Mouse (Mus musculus) forebrain, embryonic 11.5 days (tissue): ENCODE measurements around the gene Daxx. TPM values are rescaled to one million over a fixed set of nuclear protein-coding genes. Genes with fewer than 3 reads are reported as not detected.

Source experiments
- ATAC-seq: fragments of 200-750 bp; cut with Nextera tagmentation; replicated peaks from 2 replicates; pipeline ENCODE4 v1.8.0; 2017; ENCODE audit warnings: moderate TSS enrichment; ENCODE audit not compliant: low FRiP score
- DNase-seq: peaks from one replicate; pipeline ENCODE4 v3.0.0-alpha.2; 2017; ENCODE audit warnings: low spot score
- H3K27ac ChIP-seq: fragments of 300-500 bp; sonication (generic); 2 replicates; pipeline ENCODE4 v1.5.1; 2014; ENCODE audit warnings: low read depth, low read length
- H3K27me3 ChIP-seq: fragments of 300-500 bp; sonication (generic); 2 replicates; pipeline ENCODE4 v1.6.1; 2014; ENCODE audit warnings: mild to moderate bottlenecking, low read length, mixed read lengths; ENCODE audit not compliant: control insufficient read depth, insufficient read depth
- H3K36me3 ChIP-seq: fragments of 300-500 bp; sonication (generic); 2 replicates; pipeline ENCODE4 v1.6.1; 2014; ENCODE audit warnings: mild to moderate bottlenecking, low read length, moderate library complexity, mixed read lengths; ENCODE audit not compliant: control insufficient read depth, insufficient read depth
- H3K4me1 ChIP-seq: fragments of 300-500 bp; sonication (generic); replicated peaks from 2 replicates; pipeline ENCODE4 v1.6.1; 2014; ENCODE audit warnings: low read length, mixed read lengths; ENCODE audit not compliant: control insufficient read depth, insufficient read depth
- H3K4me2 ChIP-seq: fragments of 300-500 bp; sonication (generic); 2 replicates; pipeline ENCODE4 v1.6.1; 2014; ENCODE audit warnings: low read depth, mild to moderate bottlenecking, low read length, moderate library complexity, mixed read lengths; ENCODE audit not compliant: severe bottlenecking
- H3K4me3 ChIP-seq: fragments of 300-500 bp; sonication (generic); 2 replicates; pipeline ENCODE4 v1.5.1; 2014; ENCODE audit warnings: low read depth, low read length
- H3K9ac ChIP-seq: fragments of 300-500 bp; sonication (generic); 2 replicates; pipeline ENCODE4 v1.6.1; 2014; ENCODE audit warnings: low read length
- H3K9me3 ChIP-seq: fragments of 300-500 bp; sonication (generic); 2 replicates; pipeline ENCODE4 v1.6.1; 2016; ENCODE audit warnings: low read length, mixed read lengths; ENCODE audit not compliant: control insufficient read depth
- WGBS: fragments of 180-500 bp; shearing (Covaris S2); extraction: QIAGEN DNeasy Blood & Tissue Kit; methylation state at CpG from one replicate; pipeline ENCODE4 v1.1.7; 2014; 5-methylcytosine and 5-hydroxymethylcytosine counted together
- polyA plus RNA-seq: library from polyadenylated mRNA; unstranded; fragments of >200 nt; fragmentation: Nextera tagmentation; extraction: Ambion mirVana; gene quantifications from 2 replicates; pipeline ENCODE4 v1.2.1, GENCODE M21; 2014

Gene Daxx
- polyA plus RNA-seq, 1 experiment from 2014 or later, result 68.2 TPM

DNA sequence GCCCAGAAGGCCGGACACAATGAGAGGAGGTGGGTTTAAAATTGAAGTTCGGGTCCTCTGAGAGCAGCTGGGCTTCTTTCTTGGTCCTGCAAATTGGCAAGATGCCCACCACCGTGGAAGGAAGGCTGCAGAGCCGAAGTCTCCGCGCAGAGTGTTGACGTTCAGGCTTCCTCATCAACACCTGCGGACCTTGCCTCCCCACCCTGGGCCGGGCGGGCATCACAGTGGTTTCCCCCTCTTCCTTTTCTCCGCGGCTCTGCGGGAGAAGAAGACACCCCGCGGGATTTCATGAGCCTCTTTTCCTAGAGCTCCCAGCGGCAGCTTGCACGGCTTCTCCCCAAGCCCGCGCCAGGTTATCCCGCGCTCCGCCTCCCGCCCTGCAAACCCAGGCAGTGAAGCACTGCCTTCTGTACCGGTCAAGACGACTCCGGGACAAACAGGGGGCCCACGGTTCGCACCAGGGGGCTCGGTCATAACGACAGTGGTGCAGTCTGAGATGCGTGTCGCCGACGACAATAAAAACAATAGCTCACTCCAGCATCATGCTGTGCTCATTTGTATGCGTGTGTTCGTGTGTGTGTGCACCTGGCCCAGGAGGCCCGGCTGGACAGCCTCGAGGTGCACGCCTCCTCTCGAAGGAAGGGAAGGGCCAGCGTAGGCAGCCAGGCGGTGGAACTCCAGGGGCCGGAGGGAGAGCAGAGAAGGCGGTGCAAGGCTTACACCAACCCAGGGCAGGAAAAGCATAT lies 710 bp upstream of the Daxx start:
- peak overlapping the region; percentile 98 for H3K4me2 ChIP-seq
- under 1% methylated on average over 38 of the region's 44 CpGs for WGBS
- H3K27ac ChIP-seq, result peak overlapping the region; percentile 79

GRCm38 (mm10) chr17:33909869-33910250 lies 646 bp downstream of the Daxx start:
- WGBS, result 2% methylated on average over 14 of the region's 14 CpGs
- H3K9ac ChIP-seq, result peak overlapping the region; percentile 87
- peak overlapping the region; percentile 86 for H3K4me3 ChIP-seq
- H3K4me2 ChIP-seq, result peak overlapping the region; percentile 98
- H3K27me3 ChIP-seq, result no peaks in the 10 kb centered on the region
- H3K9me3 ChIP-seq, result no peaks in the 10 kb centered on the region
- H3K27ac ChIP-seq, result peak overlapping the region; percentile 64; the same call in 1 of the 2 replicates
- DNase-seq (no peak), ATAC-seq (0 out of 2 replicates have a peak, but pooled peaks have one; percentile 4)
- H3K36me3 ChIP-seq, result peaks cover 14% of the 10 kb centered on the region
- peaks cover 8% of the 10 kb centered on the region for H3K4me1 ChIP-seq

More for the DNA sequence above, 710 bp upstream of the Daxx start:
- Histone ChIP-seq H3K9me3 (no peaks in the 10 kb centered on the region), H3K4me3 (peak overlapping the region; percentile 86), H3K27me3 (no peaks in the 10 kb centered on the region), H3K4me1 (peaks cover 8% of the 10 kb centered on the region), H3K9ac (peak overlapping the region; percentile 73), H3K36me3 (peaks cover 9% of the 10 kb centered on the region)
- no peak; the same call in 1 of the 2 replicates for ATAC-seq
- DNase-seq, result peak; percentile 75

DNA sequence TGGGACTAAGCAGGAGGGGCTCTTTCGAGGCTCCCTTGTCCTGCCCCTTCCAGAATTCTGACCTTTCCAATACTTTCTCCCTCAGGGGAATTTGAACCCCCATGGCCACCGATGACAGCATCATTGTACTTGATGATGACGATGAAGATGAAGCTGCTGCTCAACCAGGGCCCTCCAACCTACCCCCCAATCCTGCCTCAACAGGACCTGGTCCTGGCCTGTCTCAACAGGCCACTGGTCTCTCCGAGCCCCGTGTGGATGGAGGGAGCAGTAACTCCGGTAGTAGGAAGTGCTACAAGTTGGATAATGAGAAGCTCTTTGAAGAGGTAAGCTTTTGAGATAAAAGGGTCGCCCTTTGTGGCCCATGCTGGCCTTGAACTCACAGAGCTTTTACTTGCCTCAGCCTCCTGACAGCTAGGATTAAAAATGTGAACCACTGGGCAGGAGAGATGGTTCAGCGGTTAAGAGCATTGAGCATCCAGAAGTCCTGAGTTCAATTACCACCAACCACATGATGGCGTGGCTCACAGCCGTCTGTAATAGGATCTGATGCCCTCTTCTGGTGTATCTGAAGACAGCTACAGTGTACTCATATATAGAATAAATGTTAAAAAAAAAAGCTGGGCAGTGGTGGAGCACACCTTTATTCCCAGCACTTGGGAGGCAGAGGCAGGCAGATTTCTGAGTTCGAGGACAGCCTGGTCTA lies 1.3 kb downstream of the Daxx start:
- H3K36me3 ChIP-seq, result peaks cover 14% of the 10 kb centered on the region
- no peak overlapping the region for H3K27ac ChIP-seq
- H3K4me2 ChIP-seq, result peak overlapping the region; percentile 98
- H3K27me3 ChIP-seq, result no peaks in the 10 kb centered on the region
- DNase-seq (no peak), ATAC-seq (no peak)
- 56% methylated on average over 11 of the region's 11 CpGs for WGBS
- peak overlapping the region; percentile 86 for H3K4me3 ChIP-seq
- no peaks in the 10 kb centered on the region for H3K9me3 ChIP-seq
- peak overlapping the region; percentile 87 for H3K9ac ChIP-seq
- peaks cover 10% of the 10 kb centered on the region for H3K4me1 ChIP-seq

- ATAC-seq (no peak), DNase-seq (no peak)
- H3K27me3 ChIP-seq, result no peaks in the 10 kb centered on the region
- H3K4me3 ChIP-seq, result no peak overlapping the region
- 93% methylated on average over 31 of the region's 31 CpGs for WGBS
- no peak overlapping the region for H3K27ac ChIP-seq
- H3K9ac ChIP-seq, result no peak overlapping the region
- peaks cover 10% of the 10 kb centered on the region for H3K4me1 ChIP-seq
- H3K4me2 ChIP-seq, result no peak overlapping the region
- peaks cover 14% of the 10 kb centered on the region for H3K36me3 ChIP-seq
- no peaks in the 10 kb centered on the region for H3K9me3 ChIP-seq
Observed at GRCm38 (mm10) chr17:33911052-33911812, 2.0 kb downstream of the Daxx start.

DNA sequence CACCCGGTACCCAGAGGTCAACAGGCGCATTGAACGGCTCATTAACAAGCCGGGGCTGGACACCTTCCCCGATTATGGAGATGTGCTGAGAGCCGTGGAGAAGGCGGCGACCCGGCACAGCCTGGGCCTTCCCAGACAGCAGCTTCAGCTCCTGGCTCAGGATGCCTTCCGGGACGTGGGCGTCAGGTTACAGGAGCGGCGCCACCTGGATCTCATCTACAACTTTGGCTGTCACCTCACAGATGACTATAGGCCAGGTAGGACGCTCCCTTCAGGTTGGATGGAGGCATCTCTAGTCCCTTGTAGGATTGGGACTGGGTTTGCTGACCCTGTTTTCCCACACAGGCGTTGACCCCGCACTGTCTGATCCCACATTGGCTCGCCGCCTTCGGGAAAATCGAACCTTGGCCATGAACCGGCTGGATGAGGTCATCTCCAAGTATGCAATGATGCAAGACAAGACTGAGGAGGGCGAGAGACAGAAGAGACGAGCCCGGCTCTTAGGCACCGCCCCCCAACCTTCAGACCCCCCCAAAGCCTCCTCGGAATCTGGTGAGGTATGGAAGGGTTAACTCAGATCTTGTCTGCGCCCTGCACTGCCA lies 2.7 kb downstream of the Daxx start:
- H3K4me1 ChIP-seq, result peaks cover 12% of the 10 kb centered on the region
- H3K36me3 ChIP-seq, result peaks cover 14% of the 10 kb centered on the region
- H3K27me3 ChIP-seq, result no peaks in the 10 kb centered on the region
- H3K4me2 ChIP-seq, result no peak overlapping the region
- WGBS, result 93% methylated on average over 28 of the region's 28 CpGs
- DNase-seq (no peak), ATAC-seq (no peak)
- no peaks in the 10 kb centered on the region for H3K9me3 ChIP-seq
- H3K9ac ChIP-seq, result no peak overlapping the region
- no peak overlapping the region for H3K4me3 ChIP-seq
- no peak overlapping the region for H3K27ac ChIP-seq

DNA sequence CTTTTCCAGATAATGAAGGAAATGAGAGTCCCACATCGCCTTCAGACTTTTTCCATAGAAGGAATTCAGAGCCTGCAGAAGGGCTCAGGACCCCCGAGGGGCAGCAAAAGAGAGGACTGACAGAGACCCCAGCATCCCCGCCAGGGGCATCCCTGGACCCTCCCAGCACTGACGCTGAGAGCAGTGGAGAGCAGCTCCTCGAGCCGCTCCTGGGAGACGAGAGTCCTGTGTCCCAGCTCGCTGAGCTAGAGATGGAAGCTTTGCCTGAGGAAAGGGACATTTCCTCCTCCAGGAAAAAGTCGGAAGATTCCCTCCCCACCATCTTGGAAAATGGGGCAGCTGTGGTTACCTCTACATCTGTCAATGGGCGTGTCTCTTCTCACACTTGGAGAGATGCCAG lies 4.0 kb downstream of the Daxx start:
- WGBS, result 90% methylated on average over 10 of the region's 10 CpGs

DNA sequence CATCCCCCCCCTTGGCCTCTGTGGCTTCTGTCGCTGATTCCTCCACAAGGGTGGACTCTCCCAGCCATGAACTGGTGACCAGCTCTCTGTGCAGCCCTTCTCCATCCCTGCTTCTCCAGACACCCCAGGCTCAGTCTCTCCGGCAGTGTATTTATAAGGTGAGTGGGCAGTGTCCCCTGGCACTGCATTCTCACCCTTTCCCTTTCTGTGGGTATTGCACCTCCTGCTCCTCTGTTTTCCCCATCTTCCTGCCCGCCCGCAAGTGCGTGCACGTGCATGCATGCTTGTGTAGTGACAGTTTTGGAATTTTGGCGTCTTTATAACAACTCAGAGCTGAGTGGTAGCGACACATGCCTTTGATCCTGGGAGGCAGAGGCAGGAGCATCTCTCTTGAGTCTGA lies 4.7 kb downstream of the Daxx start:
- Histone ChIP-seq H3K36me3 (peaks cover 14% of the 10 kb centered on the region), H3K27ac (no peak overlapping the region), H3K4me3 (no peak overlapping the region), H3K9me3 (no peaks in the 10 kb centered on the region), H3K9ac (no peak overlapping the region), H3K27me3 (no peaks in the 10 kb centered on the region), H3K4me1 (peaks cover 16% of the 10 kb centered on the region), H3K4me2 (no peak overlapping the region)
- ATAC-seq (no peak), DNase-seq (no peak)
- 95% methylated on average over 8 of the region's 8 CpGs for WGBS

More for the DNA sequence above, 4.0 kb downstream of the Daxx start:
- Histone ChIP-seq H3K27ac (no peak overlapping the region), H3K4me2 (no peak overlapping the region), H3K4me3 (no peak overlapping the region), H3K9me3 (no peaks in the 10 kb centered on the region), H3K36me3 (peaks cover 14% of the 10 kb centered on the region), H3K4me1 (peaks cover 14% of the 10 kb centered on the region), H3K27me3 (no peaks in the 10 kb centered on the region), H3K9ac (no peak overlapping the region)
- ATAC-seq (no peak), DNase-seq (no peak)

DNA sequence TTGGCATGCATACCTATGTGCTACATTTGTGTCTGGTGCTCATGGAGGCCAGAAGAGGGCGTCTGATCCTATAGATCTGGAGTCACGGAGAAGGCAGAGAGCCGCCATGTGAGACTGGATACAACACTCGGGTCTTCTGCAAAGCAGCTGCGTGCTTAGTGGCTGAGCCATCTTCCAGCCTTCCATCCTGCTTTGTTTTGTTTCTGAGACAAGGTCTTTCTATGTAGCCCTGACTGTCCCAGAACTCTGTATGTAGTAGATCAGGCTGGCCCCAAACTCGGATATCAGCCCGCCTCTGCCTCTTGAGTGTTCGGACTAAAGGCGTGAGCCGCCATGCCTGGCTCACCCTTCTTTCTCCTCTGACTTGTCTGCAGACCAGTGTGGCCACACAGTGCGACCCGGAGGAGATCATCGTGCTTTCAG lies 5.8 kb downstream of the Daxx start:
- Histone ChIP-seq H3K27ac (no peak overlapping the region), H3K4me3 (no peak overlapping the region; the same call in 1 of the 2 replicates), H3K4me1 (peaks cover 23% of the 10 kb centered on the region), H3K4me2 (peak overlapping the region; percentile 62), H3K36me3 (peaks cover 14% of the 10 kb centered on the region), H3K27me3 (no peaks in the 10 kb centered on the region), H3K9me3 (no peaks in the 10 kb centered on the region), H3K9ac (no peak overlapping the region)
- DNase-seq, result no peak
- ATAC-seq, result no peak
- WGBS, result 70% methylated on average over 13 of the region's 13 CpGs
